Mouse (Mus musculus) limb, embryonic 11.5 days (tissue): ENCODE results near the gene Hmbs. TPM values are rescaled to one million over a fixed set of nuclear protein-coding genes. Genes with fewer than 3 reads are reported as not detected.
A peak's percentile ranks its signal among the peaks of the same experiment; 100 is the strongest.
"Not testable (repeated sequence)": the region's sequence is repeated elsewhere in the genome, so short reads cannot be mapped to it uniquely, and the experiment has no call there.

Source experiments
- ATAC-seq: fragments of 200-750 bp; cut with Nextera tagmentation; 2 replicates; pipeline ENCODE4 v1.8.0; 2017; ENCODE audit warnings: low read depth; ENCODE audit not compliant: insufficient number of reproducible peaks, low FRiP score, low TSS enrichment
- DNase-seq: peaks from one replicate; pipeline ENCODE4 v3.0.0-alpha.2; 2015; ENCODE audit warnings: low spot score
- H3K27ac ChIP-seq: fragments of 300-500 bp; sonication (generic); replicated peaks from 2 replicates; pipeline ENCODE4 v1.5.1; 2014; ENCODE audit warnings: low read depth, mild to moderate bottlenecking, low read length
- H3K27me3 ChIP-seq: fragments of 300-500 bp; sonication (generic); 2 replicates; pipeline ENCODE4 v1.6.1; 2014; ENCODE audit warnings: mild to moderate bottlenecking, low read length, mixed read lengths; ENCODE audit not compliant: control insufficient read depth, insufficient read depth
- H3K36me3 ChIP-seq: fragments of 300-500 bp; sonication (generic); 2 replicates; pipeline ENCODE4 v1.6.1; 2014; ENCODE audit warnings: mild to moderate bottlenecking, low read length, moderate library complexity, mixed read lengths; ENCODE audit not compliant: control insufficient read depth, insufficient read depth
- H3K4me1 ChIP-seq: fragments of 300-500 bp; sonication (generic); 2 replicates; pipeline ENCODE4 v1.6.1; 2014; ENCODE audit warnings: low read length, mixed read lengths; ENCODE audit not compliant: control insufficient read depth, insufficient read depth
- H3K4me2 ChIP-seq: fragments of 300-500 bp; sonication (generic); 2 replicates; pipeline ENCODE4 v1.6.1; 2014; ENCODE audit warnings: low read depth, mild to moderate bottlenecking, moderate library complexity; ENCODE audit not compliant: severe bottlenecking
- H3K4me3 ChIP-seq: fragments of 300-500 bp; sonication (generic); 2 replicates; pipeline ENCODE4 v1.5.1; 2014; ENCODE audit warnings: low read depth, low read length
- H3K9ac ChIP-seq: fragments of 300-500 bp; sonication (generic); 2 replicates; pipeline ENCODE4 v1.6.1; 2014; ENCODE audit warnings: mild to moderate bottlenecking, low read length
- H3K9me3 ChIP-seq: fragments of 300-500 bp; sonication (generic); 2 replicates; pipeline ENCODE4 v1.6.1; 2016; ENCODE audit warnings: low read length; ENCODE audit not compliant: control insufficient read depth
- WGBS: fragments of 180-500 bp; shearing (Covaris S2); extraction: QIAGEN DNeasy Blood & Tissue Kit; methylation state at CpG from one replicate; pipeline ENCODE4 v1.1.7; 2014; 5-methylcytosine and 5-hydroxymethylcytosine counted together
- polyA plus RNA-seq: library from polyadenylated mRNA; unstranded; fragments of >200 nt; fragmentation: Nextera tagmentation; extraction: Ambion mirVana; gene quantifications from 2 replicates; pipeline ENCODE4 v1.2.1, GENCODE M21; 2014

The Hmbs gene
- polyA plus RNA-seq, 1 experiment from 2014 or later = 145 TPM

DNA sequence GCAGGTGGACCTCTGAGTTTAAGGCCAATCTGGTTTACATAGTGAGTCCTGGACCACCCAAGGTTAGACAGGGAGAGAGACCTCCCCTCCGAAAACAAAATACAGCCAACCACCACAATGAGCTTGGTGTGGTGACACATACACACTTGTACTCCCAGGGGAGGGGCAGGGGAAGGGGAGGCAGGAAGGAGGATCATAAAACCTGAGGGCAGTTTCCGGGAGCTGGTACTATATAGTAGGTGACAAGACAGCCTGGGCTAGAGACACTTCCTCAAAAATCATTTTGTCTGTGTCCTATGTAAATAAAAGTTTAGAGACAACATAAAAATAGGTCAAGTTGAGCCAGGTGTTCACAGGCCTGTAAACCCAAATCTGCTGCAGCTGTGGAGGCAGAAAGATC is 36.8 kb downstream of the Hmbs start:
- peaks cover 4% of the 10 kb centered on the region; the same call in 1 of the 2 replicates for H3K4me1 ChIP-seq
- DNase-seq = no peak
- no peak overlapping the region for H3K4me3 ChIP-seq
- no peaks in the 10 kb centered on the region for H3K9me3 ChIP-seq
- 79% methylated on average over 2 of the region's 2 CpGs for WGBS
- no peak overlapping the region for H3K4me2 ChIP-seq
- no peak overlapping the region for H3K27ac ChIP-seq
- H3K27me3 ChIP-seq = no peaks in the 10 kb centered on the region
- no peak overlapping the region for H3K9ac ChIP-seq
- H3K36me3 ChIP-seq = no peaks in the 10 kb centered on the region
- no peak for ATAC-seq

DNA sequence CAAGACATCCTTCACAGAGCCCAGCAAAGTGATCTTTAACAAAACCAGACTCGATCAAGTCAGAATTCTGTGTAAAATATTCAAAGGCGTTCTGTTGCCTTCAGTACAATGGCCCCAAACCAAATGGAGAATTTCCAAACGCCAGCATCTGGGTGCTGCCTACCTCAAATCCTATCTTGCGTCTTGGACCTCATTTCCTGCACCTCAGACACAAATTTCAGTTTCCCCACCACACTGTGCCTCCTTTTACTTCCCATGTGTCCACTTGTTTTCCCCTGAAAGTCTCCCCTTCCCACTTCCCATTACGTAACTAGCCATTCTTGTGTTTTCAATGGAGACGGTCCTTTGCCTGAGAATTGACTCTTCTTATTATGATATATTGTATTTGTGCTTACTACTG is 37.5 kb downstream of the Hmbs start:
- Histone ChIP-seq H3K36me3 (no peaks in the 10 kb centered on the region), H3K9ac (no peak overlapping the region), H3K4me3 (no peak overlapping the region), H3K4me1 (peaks cover 4% of the 10 kb centered on the region; the same call in 1 of the 2 replicates), H3K9me3 (no peaks in the 10 kb centered on the region), H3K4me2 (no peak overlapping the region), H3K27ac (no peak overlapping the region), H3K27me3 (no peaks in the 10 kb centered on the region)
- ATAC-seq (no peak), DNase-seq (no peak)
- WGBS = 92% methylated on average over 6 of the region's 6 CpGs

DNA sequence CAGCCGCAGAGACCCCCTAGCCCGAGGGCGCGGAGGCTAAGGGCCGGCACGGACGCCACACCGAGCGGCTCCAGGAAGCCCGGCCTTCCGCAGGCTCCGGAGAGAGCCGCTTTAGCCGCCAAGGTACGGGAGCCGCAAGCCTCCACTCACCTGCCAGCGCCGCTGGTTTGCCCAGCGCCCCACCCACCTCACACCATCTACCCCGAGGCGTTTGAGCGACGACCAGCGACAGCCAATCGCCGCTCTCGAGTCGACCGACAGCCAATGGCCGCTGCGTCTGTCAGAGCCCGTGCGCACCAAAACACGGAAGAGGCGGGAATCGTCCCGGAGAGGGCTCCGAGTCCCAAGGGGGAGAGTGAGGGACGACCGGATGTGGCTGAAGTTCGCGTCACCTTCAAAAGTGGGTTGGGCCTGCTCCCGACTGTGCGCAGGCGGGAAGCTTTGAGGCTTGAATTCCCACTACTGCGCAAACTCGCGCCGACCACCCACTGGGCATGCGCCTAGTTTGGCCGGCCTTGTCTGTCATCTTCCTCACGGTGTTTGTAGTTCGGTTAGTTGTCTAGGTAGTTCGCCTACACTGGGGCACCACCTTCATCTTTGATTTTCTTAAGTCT is 38.5 kb downstream of the Hmbs start, which contains the start of gene Hinfp:
Gene Hinfp (minus strand): TSS at position 206 of the 614 bp plus-strand sequence.
- Histone ChIP-seq H3K9me3 (no peaks in the 10 kb centered on the region), H3K4me3 (peak within 1 kb of the TSS; percentile 98), H3K27ac (0 out of 2 replicates have a peak within 1 kb of the TSS, but pooled peaks have one; percentile 32), H3K4me1 (peaks cover 2% of the 10 kb centered on the region; the same call in 1 of the 2 replicates), H3K4me2 (peak within 1 kb of the TSS; percentile 79), H3K27me3 (no peaks in the 10 kb centered on the region), H3K36me3 (peaks cover 4% of the 10 kb centered on the region; the same call in 1 of the 2 replicates), H3K9ac (peak within 1 kb of the TSS; percentile 79)
- DNase-seq = peak; percentile 99
- ATAC-seq = peak; percentile 98
- WGBS = under 1% methylated on average over 50 of the region's 54 CpGs

DNA sequence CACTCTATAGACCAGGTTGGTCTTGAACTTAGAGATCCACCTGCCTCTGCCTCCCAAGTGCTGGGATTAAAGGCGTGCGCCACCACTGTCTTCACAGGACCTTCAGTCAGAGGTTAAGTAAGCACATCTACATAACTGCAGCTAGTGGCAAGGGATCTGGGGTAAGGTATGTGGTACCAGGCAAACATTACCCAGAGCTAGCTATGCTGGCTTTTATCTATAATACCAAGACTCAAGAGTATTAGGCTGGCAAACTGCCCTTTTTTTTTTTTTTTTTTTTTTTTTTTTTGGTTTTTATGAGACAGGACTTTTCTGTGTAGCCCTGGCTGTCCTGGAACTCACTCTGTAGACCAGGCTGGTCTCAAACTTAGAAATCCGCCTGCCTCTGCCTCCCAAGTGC is 44.0 kb downstream of the Hmbs start:
- 88% methylated on average over 3 of the region's 3 CpGs for WGBS
- not testable (repeated sequence) for H3K9ac ChIP-seq, H3K9me3 ChIP-seq, H3K27ac ChIP-seq, H3K4me1 ChIP-seq, H3K4me3 ChIP-seq, H3K27me3 ChIP-seq, H3K4me2 ChIP-seq, ATAC-seq, DNase-seq
- peaks cover 28% of the 10 kb centered on the region for H3K36me3 ChIP-seq

DNA sequence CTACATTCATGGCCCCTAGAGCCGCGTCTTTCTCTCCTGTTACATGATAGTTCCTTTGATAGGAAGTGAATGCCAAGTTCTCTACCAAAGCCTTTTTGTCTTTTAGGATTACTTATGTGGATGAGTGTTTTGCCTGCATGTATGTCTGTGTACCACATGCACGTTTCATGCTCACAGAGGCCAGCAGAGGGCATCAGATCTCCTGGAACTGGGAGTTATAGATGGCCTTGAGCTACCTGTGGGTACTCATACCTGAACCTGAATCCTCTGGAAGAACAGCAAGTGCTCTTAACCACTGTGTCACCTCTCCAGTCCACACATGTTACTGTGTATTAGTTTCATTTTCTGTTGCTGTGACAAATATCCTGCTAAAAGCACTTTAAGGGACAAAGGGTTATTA is 51.5 kb downstream of the Hmbs start:
- Histone ChIP-seq H3K4me1 (peaks cover 13% of the 10 kb centered on the region; the same call in 1 of the 2 replicates), H3K9ac (no peak overlapping the region), H3K9me3 (no peaks in the 10 kb centered on the region), H3K36me3 (peaks cover 31% of the 10 kb centered on the region), H3K4me3 (no peak overlapping the region), H3K27ac (no peak overlapping the region), H3K4me2 (no peak overlapping the region), H3K27me3 (peaks cover 15% of the 10 kb centered on the region)
- DNase-seq (peak; percentile 54), ATAC-seq (no peak)
- 63% methylated on average over 3 of the region's 3 CpGs for WGBS

DNA sequence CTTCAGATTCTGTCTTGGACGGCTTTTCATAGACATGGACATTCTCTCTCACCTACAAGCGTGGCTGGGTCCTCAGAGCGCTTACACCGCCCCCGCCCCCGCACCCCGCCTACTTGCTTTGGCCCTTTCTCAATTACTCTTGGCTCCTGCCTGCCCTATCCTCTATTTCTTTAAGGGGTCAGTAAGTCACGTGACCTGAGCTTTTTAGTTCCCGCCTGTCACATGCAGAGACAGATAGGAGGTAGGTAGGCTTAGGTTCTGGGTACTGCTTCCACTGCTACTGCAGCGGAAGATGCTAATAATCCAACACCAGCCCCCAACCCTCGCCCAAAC is 55.1 kb downstream of the Hmbs start:
- Histone ChIP-seq H3K27ac (no peak overlapping the region), H3K4me3 (peak overlapping the region; percentile 82), H3K4me2 (peak overlapping the region; percentile 99), H3K36me3 (peaks cover 16% of the 10 kb centered on the region), H3K27me3 (peaks cover 20% of the 10 kb centered on the region), H3K9ac (no peak overlapping the region), H3K9me3 (no peaks in the 10 kb centered on the region), H3K4me1 (peaks cover 18% of the 10 kb centered on the region; the same call in 1 of the 2 replicates)
- 7% methylated on average over 11 of the region's 11 CpGs for WGBS
- peak; percentile 23 for DNase-seq
- ATAC-seq = no peak

DNA sequence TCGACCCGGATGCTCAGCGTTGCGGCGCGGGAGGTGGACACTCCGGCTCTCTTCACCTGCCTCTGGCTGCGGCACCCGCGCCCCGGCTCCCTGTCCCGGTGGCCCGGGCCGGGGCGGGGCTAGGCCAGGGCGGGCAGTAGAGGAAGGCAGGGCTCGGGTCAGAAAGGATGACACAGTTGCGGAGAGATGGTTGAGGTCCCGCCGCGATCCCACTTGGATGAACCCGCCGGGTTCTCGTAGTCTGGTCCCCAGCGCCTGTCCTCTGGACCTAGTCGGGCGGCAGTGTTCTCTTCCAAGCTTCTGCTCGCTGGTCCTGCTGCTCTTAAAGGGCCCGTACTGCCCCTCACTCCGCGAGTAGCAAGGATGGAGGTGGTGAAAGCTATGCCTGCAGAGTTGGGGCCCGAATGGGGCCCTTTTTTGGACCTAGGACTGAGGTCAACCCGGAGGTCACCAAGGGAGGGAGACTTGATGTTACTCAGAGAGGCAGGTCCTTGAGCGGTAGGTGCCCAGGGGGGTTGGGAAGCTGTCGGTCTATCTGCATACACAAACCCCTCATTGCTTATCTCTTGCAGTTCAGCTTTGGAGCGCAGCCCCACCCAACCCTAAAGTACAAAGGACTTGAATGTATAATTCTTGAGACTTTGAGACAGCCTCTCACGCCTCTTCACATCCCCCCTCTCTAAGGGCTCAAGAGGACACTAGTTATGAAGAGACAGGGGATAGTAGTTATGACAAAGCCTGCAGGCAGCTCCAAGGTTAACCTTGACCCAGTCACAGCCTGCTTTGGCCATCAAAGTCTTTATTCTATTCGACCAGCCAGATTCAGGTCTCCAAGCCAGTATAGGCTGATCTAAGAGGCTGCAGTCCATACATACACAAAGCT is 55.7 kb downstream of the Hmbs start, which contains the start of gene Abcg4:
Gene Abcg4 (minus strand): TSS at position 540 of the 883 bp plus-strand sequence.
- 2% methylated on average over 38 of the region's 38 CpGs for WGBS
- DNase-seq (peak; percentile 59), ATAC-seq (peak; percentile 60)
- Histone ChIP-seq H3K4me1 (peaks cover 18% of the 10 kb centered on the region; the same call in 1 of the 2 replicates), H3K27ac (no peak within 1 kb of the TSS), H3K27me3 (peaks cover 20% of the 10 kb centered on the region), H3K4me3 (peak within 1 kb of the TSS; percentile 82), H3K4me2 (peak within 1 kb of the TSS; percentile 99), H3K9ac (peak within 1 kb of the TSS; percentile 73), H3K36me3 (peaks cover 13% of the 10 kb centered on the region), H3K9me3 (no peaks in the 10 kb centered on the region)

DNA sequence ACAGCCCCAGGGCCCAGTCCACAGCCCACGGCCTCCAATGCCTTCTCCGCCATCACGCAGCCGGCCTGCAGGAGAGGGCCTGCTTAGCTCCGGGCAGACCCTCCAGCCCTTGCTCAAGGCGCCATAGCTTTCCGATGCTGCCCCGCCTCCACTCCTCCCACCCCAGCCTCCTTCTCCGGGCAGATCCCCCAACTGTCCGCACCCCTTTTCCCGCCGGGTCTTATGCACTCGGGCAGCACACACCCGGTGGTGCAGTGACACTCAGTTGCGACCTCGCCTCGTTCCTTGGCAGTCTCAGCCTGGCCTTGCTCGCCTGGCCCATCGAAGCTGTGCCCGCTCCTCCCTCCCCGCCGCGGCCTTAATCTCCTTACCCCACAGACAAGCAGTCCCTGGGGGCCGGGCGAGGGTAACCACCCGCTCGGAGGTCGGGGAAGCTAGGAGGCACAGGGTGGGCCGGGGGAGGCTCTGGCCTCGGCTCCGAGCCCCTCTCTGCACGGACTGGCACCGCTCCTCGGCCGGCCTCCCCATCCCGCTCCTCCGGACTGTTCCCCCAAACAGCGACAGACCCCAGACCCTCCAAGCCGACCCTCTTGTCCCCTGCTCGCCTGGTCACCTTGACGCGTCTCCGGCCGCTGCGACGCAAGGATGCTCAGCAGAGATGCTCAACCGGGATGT is 56.5 kb downstream of the Hmbs start:
- H3K4me3 ChIP-seq = peak overlapping the region; percentile 82
- peak overlapping the region; percentile 73 for H3K9ac ChIP-seq
- peak overlapping the region; percentile 99 for H3K4me2 ChIP-seq
- peaks cover 20% of the 10 kb centered on the region for H3K27me3 ChIP-seq
- under 1% methylated on average over 46 of the region's 47 CpGs for WGBS
- peak; percentile 60 for ATAC-seq
- H3K4me1 ChIP-seq = peaks cover 18% of the 10 kb centered on the region; the same call in 1 of the 2 replicates
- H3K9me3 ChIP-seq = no peaks in the 10 kb centered on the region
- peaks cover 10% of the 10 kb centered on the region for H3K36me3 ChIP-seq
- peak; percentile 69 for DNase-seq
- H3K27ac ChIP-seq = no peak overlapping the region
